15 mouse cellular contexts compared by ENCODE assay signal in the genomic region with DNA sequence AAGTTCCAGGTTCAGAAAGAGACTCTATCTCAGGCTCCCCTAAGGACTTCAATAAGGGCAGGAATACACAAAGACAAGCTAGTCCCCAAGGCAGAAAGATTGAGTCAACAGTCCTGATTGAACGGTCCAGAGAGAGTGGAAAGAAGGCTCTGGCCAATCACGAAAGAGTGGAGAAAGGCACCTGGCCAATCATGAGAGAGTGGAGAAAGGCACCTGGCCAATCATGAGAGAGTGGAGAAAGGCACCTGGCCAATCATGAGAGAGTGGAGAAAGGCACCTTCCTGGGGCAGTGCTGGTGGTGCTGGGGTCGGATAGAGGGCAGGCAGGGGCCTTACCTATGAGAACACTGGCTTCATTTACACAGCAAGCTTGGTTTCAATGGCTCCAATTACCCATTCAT. TPM values are rescaled to one million over a fixed set of nuclear protein-coding genes. Genes with fewer than 3 reads are reported as not detected.
"Had no signal": no experiment of that assay in that cellular context is flagged by ENCODE, and none has a peak within 500 bp of the region (broad histone marks: within the 10 kb centered on the region; RNA-seq: fewer than 3 reads in every experiment).

No protein-coding gene starts in this region.

- H3K9me3 ChIP-seq: intestine, embryonic 15.5 days; limb, embryonic 13.5 days; liver, embryonic 15.5 days; midbrain, embryonic 12.5 days had no signal

- H3K27me3 ChIP-seq: intestine, embryonic 15.5 days; limb, embryonic 13.5 days; liver, embryonic 15.5 days; midbrain, embryonic 12.5 days had no signal

- H3K27ac ChIP-seq: intestine, embryonic 15.5 days; layer of hippocampus, adult 2 months; limb, embryonic 13.5 days; liver, embryonic 15.5 days; midbrain, embryonic 12.5 days had no signal

- DNase-seq: kidney, adult 18-20 months; kidney, postnatal 10 days; kidney, postnatal 4 days; lung, adult 2 months; right cerebral cortex, postnatal 25 days; thymus, adult 2 months; thymus, postnatal 25 days had no signal

- H3K36me3 ChIP-seq: intestine, embryonic 15.5 days; limb, embryonic 13.5 days; liver, embryonic 15.5 days; midbrain, embryonic 12.5 days had no signal

- ATAC-seq: intestine, embryonic 15.5 days; lung, postnatal 0 days had no signal

- H3K4me2 ChIP-seq: intestine, embryonic 15.5 days; limb, embryonic 13.5 days; liver, embryonic 11.5 days; liver, embryonic 15.5 days; midbrain, embryonic 12.5 days had no signal

- H3K4me3 ChIP-seq: intestine, embryonic 15.5 days; layer of hippocampus, adult 2 months; limb, embryonic 13.5 days; liver, embryonic 15.5 days; midbrain, embryonic 12.5 days had no signal

- H3K9ac ChIP-seq: intestine, embryonic 15.5 days; limb, embryonic 13.5 days; liver, embryonic 15.5 days; midbrain, embryonic 12.5 days had no signal

- H3K4me1 ChIP-seq: intestine, embryonic 15.5 days; liver, embryonic 15.5 days had no signal

RNA-seq across cellular contexts. Expression of a gene that starts 28.2 kb away (rescaled TPM):
- total RNA-seq: megakaryocyte-erythroid progenitor cell, adult 5-6 weeks had no signal
